Mouse (Mus musculus) embryonic facial prominence, embryonic 11.5 days (tissue): ENCODE results near the gene Gnb2. TPM values are rescaled to one million over a fixed set of nuclear protein-coding genes. Genes with fewer than 3 reads are reported as not detected.

Experiments used
- ATAC-seq: fragments of 200-750 bp; cut with Nextera tagmentation; replicated peaks from 2 replicates; pipeline ENCODE4 v1.8.0; 2017; ENCODE audit warnings: low read depth; ENCODE audit not compliant: insufficient number of reproducible peaks, low FRiP score, low TSS enrichment
- DNase-seq: peaks from one replicate; pipeline ENCODE4 v3.0.0-alpha.2; 2015; ENCODE audit warnings: low spot score
- H3K27ac ChIP-seq: fragments of 300-500 bp; sonication (generic); replicated peaks from 2 replicates; pipeline ENCODE4 v1.5.1; 2014; ENCODE audit warnings: mild to moderate bottlenecking, low read depth, low read length, control low read depth
- H3K27me3 ChIP-seq: fragments of 300-500 bp; sonication (generic); 2 replicates; pipeline ENCODE4 v1.6.1; 2014; ENCODE audit warnings: mild to moderate bottlenecking, low read length, moderate library complexity, mixed read lengths; ENCODE audit not compliant: control insufficient read depth, insufficient read depth
- H3K36me3 ChIP-seq: fragments of 300-500 bp; sonication (generic); replicated peaks from 2 replicates; pipeline ENCODE4 v1.6.1; 2014; ENCODE audit warnings: low read depth, mild to moderate bottlenecking, low read length, moderate library complexity, mixed read lengths; ENCODE audit not compliant: control insufficient read depth, insufficient read depth
- H3K4me1 ChIP-seq: fragments of 300-500 bp; sonication (generic); 2 replicates; pipeline ENCODE4 v1.6.1; 2014; ENCODE audit warnings: low read length, mixed read lengths; ENCODE audit not compliant: control insufficient read depth, insufficient read depth
- H3K4me2 ChIP-seq: fragments of 300-500 bp; sonication (generic); 2 replicates; pipeline ENCODE4 v1.6.1; 2014; ENCODE audit warnings: low read depth, mild to moderate bottlenecking, control low read depth, low read length, moderate library complexity
- H3K4me3 ChIP-seq: fragments of 300-500 bp; sonication (generic); 2 replicates; pipeline ENCODE4 v1.5.1; 2014; ENCODE audit warnings: low read depth, low read length, control low read depth
- H3K9ac ChIP-seq: fragments of 300-500 bp; sonication (generic); replicated peaks from 2 replicates; pipeline ENCODE4 v1.6.1; 2014; ENCODE audit warnings: mild to moderate bottlenecking, control low read depth, low read length
- H3K9me3 ChIP-seq: fragments of 300-500 bp; sonication (generic); replicated peaks from 2 replicates; pipeline ENCODE4 v1.6.1; 2016; ENCODE audit warnings: mild to moderate bottlenecking, low read length, inconsistent platforms, mixed read lengths; ENCODE audit not compliant: control insufficient read depth
- WGBS: fragments of 180-500 bp; shearing (Covaris S2); extraction: QIAGEN DNeasy Blood & Tissue Kit; methylation state at CpG from one replicate; pipeline ENCODE4 v1.1.7; 2014; 5-methylcytosine and 5-hydroxymethylcytosine counted together
- polyA plus RNA-seq: library from polyadenylated mRNA; unstranded; fragments of >200 nt; fragmentation: Nextera tagmentation; extraction: Ambion mirVana; gene quantifications from 2 replicates; pipeline ENCODE4 v1.2.1, GENCODE M21; 2014

Gnb2 gene
- polyA plus RNA-seq, 1 experiment from 2014 or later, result 367 TPM

DNA sequence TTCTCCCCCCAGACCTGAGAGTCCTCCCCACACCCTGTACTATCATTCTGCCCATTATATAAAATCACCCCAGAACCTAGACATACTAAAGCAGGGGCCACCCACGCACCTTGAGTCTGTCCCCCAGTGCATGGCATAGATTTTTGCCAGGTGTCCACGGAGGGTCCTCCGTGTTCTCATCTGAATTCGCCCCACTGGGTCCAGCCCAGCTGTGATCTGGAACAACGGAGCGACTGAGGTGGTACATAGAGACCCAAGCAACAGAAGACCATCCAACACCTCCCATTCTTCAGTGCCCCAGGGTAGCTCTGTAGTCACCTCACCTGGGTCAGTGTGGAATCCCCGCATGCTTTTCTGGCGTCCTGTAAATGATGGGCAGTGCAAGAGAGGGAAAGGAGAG, 3.2 kb downstream of the Gnb2 start:
- no peak for DNase-seq
- Histone ChIP-seq H3K9ac (peak overlapping the region; percentile 87; the same call in 1 of the 2 replicates), H3K9me3 (no peaks in the 10 kb centered on the region), H3K4me1 (peaks cover 3% of the 10 kb centered on the region; the same call in 1 of the 2 replicates), H3K27me3 (no peaks in the 10 kb centered on the region), H3K4me3 (peak overlapping the region; percentile 84), H3K27ac (peak overlapping the region; percentile 84; the same call in 1 of the 2 replicates), H3K4me2 (peak overlapping the region; percentile 89), H3K36me3 (peaks cover 19% of the 10 kb centered on the region)
- no peak for ATAC-seq
- 76% methylated on average over 8 of the region's 8 CpGs for WGBS

- peaks cover 3% of the 10 kb centered on the region; the same call in 1 of the 2 replicates for H3K4me1 ChIP-seq
- H3K27ac ChIP-seq, result no peak overlapping the region
- no peak for DNase-seq
- peaks cover 25% of the 10 kb centered on the region for H3K36me3 ChIP-seq
- H3K9ac ChIP-seq, result no peak overlapping the region
- WGBS, result 64% methylated on average over 15 of the region's 15 CpGs
- no peaks in the 10 kb centered on the region for H3K9me3 ChIP-seq
- no peaks in the 10 kb centered on the region for H3K27me3 ChIP-seq
- no peak overlapping the region for H3K4me3 ChIP-seq
- no peak for ATAC-seq
- H3K4me2 ChIP-seq, result no peak overlapping the region; the same call in 1 of the 2 replicates
Observed at GRCm38 (mm10) chr5:137529221-137529995, 3.9 kb downstream of the Gnb2 start.

DNA sequence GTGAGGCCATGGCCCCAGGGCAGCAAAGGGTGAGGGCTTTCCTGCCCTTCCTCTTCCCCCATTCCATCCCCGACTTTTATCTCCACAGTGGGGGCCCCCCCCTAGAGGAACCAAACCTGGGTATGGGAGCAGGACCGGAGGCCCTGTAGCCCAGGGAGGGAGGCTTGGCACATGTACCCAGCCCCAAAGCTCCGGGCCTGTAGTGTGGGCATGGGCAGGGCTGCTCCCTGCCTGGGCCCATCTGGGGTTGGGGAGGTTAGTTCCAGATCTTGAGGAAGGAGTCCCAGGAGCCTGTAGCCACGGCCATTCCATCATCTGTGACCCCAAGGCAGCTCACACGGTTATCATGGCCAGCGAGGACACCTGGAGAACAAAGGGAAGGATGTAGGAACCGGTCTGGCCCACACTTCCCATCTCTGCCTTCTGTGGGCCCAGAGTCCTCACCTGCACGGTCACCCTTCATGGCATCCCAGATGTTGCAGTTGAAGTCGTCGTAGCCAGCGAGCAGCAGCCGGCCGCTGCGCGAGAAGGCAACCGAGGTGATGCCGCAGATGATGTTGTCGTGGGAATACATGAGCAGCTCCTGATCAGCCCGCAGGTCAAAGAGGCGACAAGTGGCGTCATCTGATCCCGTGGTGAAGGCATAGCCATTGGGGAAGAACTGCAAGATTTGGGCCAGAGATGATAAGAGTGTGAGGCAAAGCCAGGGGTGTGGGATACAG, 4.9 kb downstream of the Gnb2 start:
- WGBS, result 80% methylated on average over 22 of the region's 22 CpGs
- Histone ChIP-seq H3K36me3 (peaks cover 34% of the 10 kb centered on the region), H3K27me3 (no peaks in the 10 kb centered on the region), H3K9ac (no peak overlapping the region), H3K4me1 (peaks cover 3% of the 10 kb centered on the region; the same call in 1 of the 2 replicates), H3K4me3 (no peak overlapping the region), H3K9me3 (no peaks in the 10 kb centered on the region), H3K4me2 (no peak overlapping the region), H3K27ac (no peak overlapping the region)
- ATAC-seq (no peak), DNase-seq (no peak)

DNA sequence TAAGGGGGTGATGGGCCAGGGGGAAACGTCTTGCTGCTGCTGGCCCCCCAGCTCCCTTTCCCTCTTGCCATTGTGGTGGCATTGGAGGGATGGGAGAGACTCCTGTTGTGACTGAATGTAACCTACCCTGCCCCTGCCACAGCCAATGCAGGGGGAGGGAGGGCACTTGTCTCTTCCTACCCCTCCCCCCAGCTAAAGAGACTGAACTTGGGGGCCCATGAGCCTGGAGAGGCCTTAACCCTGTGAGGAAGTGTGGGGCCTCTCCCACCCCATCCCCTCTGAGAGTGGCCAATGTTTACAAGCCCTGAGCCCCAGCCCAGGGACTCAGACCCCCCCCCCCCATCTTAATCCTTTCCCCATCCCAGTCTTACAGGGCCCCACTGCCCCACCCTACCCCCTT, 5.9 kb downstream of the Gnb2 start:
- H3K4me1 ChIP-seq, result peaks cover 3% of the 10 kb centered on the region; the same call in 1 of the 2 replicates
- no peaks in the 10 kb centered on the region for H3K27me3 ChIP-seq
- H3K9me3 ChIP-seq, result no peaks in the 10 kb centered on the region
- H3K27ac ChIP-seq, result no peak overlapping the region
- peaks cover 41% of the 10 kb centered on the region for H3K36me3 ChIP-seq
- ATAC-seq (no peak), DNase-seq (no peak)
- no peak overlapping the region for H3K9ac ChIP-seq
- 39% methylated on average over 1 of the region's 1 CpGs for WGBS
- H3K4me3 ChIP-seq, result no peak overlapping the region
- no peak overlapping the region for H3K4me2 ChIP-seq

DNA sequence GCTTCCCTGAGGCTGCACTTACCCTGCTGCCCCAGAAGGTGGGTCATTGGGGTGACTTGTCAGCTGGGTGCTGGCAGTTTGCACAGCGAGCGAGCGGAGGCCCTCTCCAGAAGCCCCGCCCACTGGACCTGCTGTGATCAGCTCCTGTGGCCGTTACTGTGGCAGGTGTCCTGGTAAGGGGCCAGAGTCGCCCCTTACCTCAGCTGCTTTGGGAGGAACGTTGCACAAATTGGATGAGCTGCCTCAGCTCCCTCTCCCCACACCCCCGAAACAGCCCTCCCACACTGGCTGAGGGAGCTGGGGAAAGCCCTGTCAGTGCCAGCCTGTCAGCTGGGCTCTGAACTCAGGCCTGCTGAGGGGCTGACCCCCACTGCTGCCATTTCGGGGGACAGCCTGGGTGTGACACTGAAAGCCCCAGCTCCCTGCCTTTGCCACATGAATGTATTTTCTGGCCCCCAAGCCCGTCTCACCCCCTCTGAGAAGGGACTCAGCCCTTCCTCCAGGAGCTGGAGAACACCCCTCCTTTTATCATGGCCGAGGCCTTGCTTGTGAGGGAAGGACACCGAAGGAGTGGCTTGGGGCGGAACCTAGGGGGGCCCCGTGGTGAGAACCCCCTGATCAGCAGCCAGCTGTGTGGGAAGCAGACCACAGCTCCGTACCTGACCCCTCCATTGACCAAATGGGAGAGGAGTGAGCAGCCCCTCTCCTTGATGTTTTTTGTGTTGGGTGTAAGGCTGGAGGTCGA, 6.9 kb downstream of the Gnb2 start:
- no peak for DNase-seq

GRCm38 (mm10) chr5:137525511-137525910, 7.8 kb downstream of the Gnb2 start:
- no peak overlapping the region for H3K4me2 ChIP-seq
- peaks cover 1% of the 10 kb centered on the region; the same call in 1 of the 2 replicates for H3K4me1 ChIP-seq
- DNase-seq (no peak), ATAC-seq (no peak)
- H3K9me3 ChIP-seq, result no peaks in the 10 kb centered on the region
- H3K4me3 ChIP-seq, result no peak overlapping the region
- 83% methylated on average over 16 of the region's 16 CpGs for WGBS
- no peak overlapping the region for H3K27ac ChIP-seq
- no peaks in the 10 kb centered on the region for H3K27me3 ChIP-seq
- peaks cover 55% of the 10 kb centered on the region for H3K36me3 ChIP-seq
- no peak overlapping the region for H3K9ac ChIP-seq

More for the DNA sequence above, 6.9 kb downstream of the Gnb2 start:
- no peak overlapping the region for H3K27ac ChIP-seq
- no peaks in the 10 kb centered on the region for H3K9me3 ChIP-seq
- no peak overlapping the region for H3K9ac ChIP-seq
- H3K4me2 ChIP-seq, result no peak overlapping the region
- H3K4me1 ChIP-seq, result peaks cover 3% of the 10 kb centered on the region; the same call in 1 of the 2 replicates
- no peak overlapping the region for H3K4me3 ChIP-seq
- H3K36me3 ChIP-seq, result peaks cover 48% of the 10 kb centered on the region
- H3K27me3 ChIP-seq, result no peaks in the 10 kb centered on the region
- no peak for ATAC-seq
- WGBS, result 58% methylated on average over 16 of the region's 16 CpGs

DNA sequence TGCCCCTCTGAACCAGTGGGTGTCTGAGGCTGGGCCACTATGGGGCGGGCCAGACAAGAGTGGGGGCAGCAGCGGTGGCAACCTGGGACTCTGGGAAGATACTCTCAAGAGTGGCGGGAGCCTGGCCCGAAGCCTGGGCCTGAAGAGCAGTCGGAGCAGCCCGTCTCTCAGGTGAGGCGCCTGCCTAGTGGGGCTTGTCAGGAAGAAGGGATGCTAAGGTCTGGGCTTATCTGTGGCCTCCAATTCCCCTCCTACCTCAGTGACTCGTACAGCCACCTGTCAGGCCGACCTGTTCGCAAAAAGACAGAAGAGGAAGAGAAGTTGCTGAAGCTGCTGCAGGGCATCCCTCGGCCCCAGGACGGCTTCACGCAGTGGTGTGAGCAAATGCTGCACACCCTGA, 8.6 kb downstream of the Gnb2 start:
- H3K4me2 ChIP-seq, result no peak overlapping the region
- WGBS, result 92% methylated on average over 13 of the region's 13 CpGs
- no peaks in the 10 kb centered on the region for H3K9me3 ChIP-seq
- no peak overlapping the region for H3K9ac ChIP-seq
- H3K27ac ChIP-seq, result no peak overlapping the region
- H3K27me3 ChIP-seq, result no peaks in the 10 kb centered on the region
- no peak overlapping the region for H3K4me3 ChIP-seq
- no peak for DNase-seq
- no peaks in the 10 kb centered on the region for H3K4me1 ChIP-seq
- H3K36me3 ChIP-seq, result peaks cover 60% of the 10 kb centered on the region
- no peak for ATAC-seq
